Mouse (Mus musculus) MEL (cell line): Measurements from ENCODE around the gene Batf3. TPM values are rescaled to one million over a fixed set of nuclear protein-coding genes. Genes with fewer than 3 reads are reported as not detected.

Experiments used
- DNase-seq: peaks from one replicate; pipeline ENCODE4 v3.0.0; 2011; ENCODE audit warnings: low read depth, low spot score
- H3K27ac ChIP-seq: 2 replicates; pipeline ENCODE4 v1.5.1; 2012; ENCODE audit warnings: low read depth, mild to moderate bottlenecking, control low read depth, low read length, moderate library complexity; ENCODE audit not compliant: control insufficient read depth
- H3K27me3 ChIP-seq, 2 experiments: fragments of 150-350 bp in 1 of 2; sonication (generic) in 1 of 2; 2 replicates each; pipeline ENCODE4 v1.6.1; 2012; ENCODE audit warnings: low read length in 2 of 2, mild to moderate bottlenecking in 2 of 2, improper control_type of control experiment in 1 of 2, moderate library complexity in 1 of 2; ENCODE audit not compliant: insufficient read depth in 2 of 2, control insufficient read depth in 1 of 2
- H3K36me3 ChIP-seq, 2 experiments: 2 replicates each; pipeline ENCODE4 v1.6.1; 2012 to 2014; ENCODE audit warnings: low read length in 2 of 2, improper control_type of control experiment in 1 of 2, inconsistent platforms in 1 of 2, mild to moderate bottlenecking in 1 of 2; ENCODE audit not compliant: insufficient read depth in 2 of 2, control insufficient read depth in 1 of 2
- H3K4me1 ChIP-seq, 2 experiments: fragments of 150-350 bp in 1 of 2; sonication (generic) in 1 of 2; 2 replicates each; pipeline ENCODE4 v1.6.1; 2012; ENCODE audit warnings: low read length in 2 of 2, improper control_type of control experiment in 1 of 2, mild to moderate bottlenecking in 1 of 2; ENCODE audit not compliant: insufficient read depth in 2 of 2, control insufficient read depth in 1 of 2
- H3K4me3 ChIP-seq, 2 experiments: fragments of 150-350 bp in 1 of 2; sonication (generic) in 1 of 2; 2 replicates each; pipeline ENCODE4 v1.5.1; 2012; ENCODE audit warnings: low read depth in 2 of 2, low read length in 2 of 2, mild to moderate bottlenecking in 2 of 2, moderate library complexity in 2 of 2, control low read depth in 1 of 2, improper control_type of control experiment in 1 of 2; ENCODE audit not compliant: control insufficient read depth in 1 of 2, insufficient read depth in 1 of 2
- H3K79me2 ChIP-seq: 2 replicates; pipeline ENCODE4 v1.6.1; 2012; ENCODE audit warnings: mild to moderate bottlenecking, low read length, moderate library complexity; ENCODE audit not compliant: control insufficient read depth, poor library complexity, insufficient read depth
- H3K9ac ChIP-seq: 2 replicates; pipeline ENCODE4 v1.6.1; 2012; ENCODE audit warnings: low read depth, mild to moderate bottlenecking, control low read depth, low read length, moderate library complexity; ENCODE audit not compliant: control insufficient read depth, poor library complexity, severe bottlenecking
- H3K9me3 ChIP-seq: fragments of 150-350 bp; sonication (generic); replicated peaks from 2 replicates; pipeline ENCODE4 v1.6.1; 2012; ENCODE audit warnings: mild to moderate bottlenecking, low read length, improper control_type of control experiment, moderate library complexity; ENCODE audit not compliant: insufficient read depth
- BHLHE40 ChIP-seq: IDR thresholded peaks from 2 replicates; pipeline ENCODE4 v1.6.1; 2012; ENCODE audit warnings: low read depth, mild to moderate bottlenecking, inconsistent platforms, low read length, improper control_type of control experiment, borderline replicate concordance
- CHD2 ChIP-seq: IDR thresholded peaks from 2 replicates; pipeline ENCODE4 v1.6.1; 2011; ENCODE audit warnings: low read length, improper control_type of control experiment
- E2F4 ChIP-seq: IDR thresholded peaks from 2 replicates; pipeline ENCODE4 v1.6.1; 2011; ENCODE audit warnings: low read depth, low read length, improper control_type of control experiment, borderline replicate concordance
- ELF1 ChIP-seq: IDR thresholded peaks from 2 replicates; pipeline ENCODE4 v1.6.1; 2014; ENCODE audit warnings: low read depth, mild to moderate bottlenecking, inconsistent platforms, low read length, improper control_type of control experiment, moderate library complexity
- EP300 ChIP-seq, 2 experiments: IDR thresholded peaks; 2 replicates each; pipeline ENCODE4 v1.6.1; 2011; ENCODE audit warnings: improper control_type of control experiment in 2 of 2, low read length in 2 of 2, low read depth in 1 of 2, mild to moderate bottlenecking in 1 of 2
- ETS1 ChIP-seq: IDR thresholded peaks from 2 replicates; pipeline ENCODE4 v1.6.1; 2012; ENCODE audit warnings: low read depth, mild to moderate bottlenecking, inconsistent platforms, low read length, improper control_type of control experiment, moderate library complexity
- GABPA ChIP-seq: IDR thresholded peaks from 2 replicates; pipeline ENCODE4 v1.6.1; 2012; ENCODE audit warnings: low read depth, mild to moderate bottlenecking, inconsistent platforms, low read length, improper control_type of control experiment, moderate library complexity
- GATA1 ChIP-seq: IDR thresholded peaks from 2 replicates; pipeline ENCODE4 v1.6.1; 2011; ENCODE audit warnings: low read depth, low read length, improper control_type of control experiment
- HCFC1 ChIP-seq: IDR thresholded peaks from 2 replicates; pipeline ENCODE4 v1.6.1; 2012; ENCODE audit warnings: low read depth, mild to moderate bottlenecking, inconsistent platforms, low read length, improper control_type of control experiment, moderate library complexity
- KAT2A ChIP-seq: conservative IDR thresholded peaks from 2 replicates; pipeline ENCODE4 v1.6.1; 2012; ENCODE audit warnings: low read depth, low read length, improper control_type of control experiment, inconsistent platforms
- MAX ChIP-seq: IDR thresholded peaks from 2 replicates; pipeline ENCODE4 v1.6.1; 2011; ENCODE audit warnings: low read length, improper control_type of control experiment
- MAZ ChIP-seq: IDR thresholded peaks from 2 replicates; pipeline ENCODE4 v1.6.1; 2012; ENCODE audit warnings: low read depth, mild to moderate bottlenecking, inconsistent platforms, low read length, improper control_type of control experiment
- MXI1 ChIP-seq: IDR thresholded peaks from 2 replicates; pipeline ENCODE4 v1.6.1; 2011; ENCODE audit warnings: mild to moderate bottlenecking, low read depth, low read length, improper control_type of control experiment
- NELFE ChIP-seq: IDR thresholded peaks from 2 replicates; pipeline ENCODE4 v1.6.1; 2011; ENCODE audit warnings: low read depth, low read length, improper control_type of control experiment
- POLR2A ChIP-seq, 2 experiments: IDR thresholded peaks; 2 replicates each; pipeline ENCODE4 v1.6.1; 2011 to 2012; ENCODE audit warnings: low read length in 2 of 2, mild to moderate bottlenecking in 2 of 2, control low read depth in 1 of 2, improper control_type of control experiment in 1 of 2, low read depth in 1 of 2, moderate library complexity in 1 of 2; ENCODE audit not compliant: control insufficient read depth in 1 of 2, insufficient read depth in 1 of 2, poor library complexity in 1 of 2
- POLR2AphosphoS2 ChIP-seq: IDR thresholded peaks from 2 replicates; pipeline ENCODE4 v1.6.1; 2011; ENCODE audit warnings: low read length, improper control_type of control experiment
- RCOR1 ChIP-seq: IDR thresholded peaks from 2 replicates; pipeline ENCODE4 v1.6.1; 2012; ENCODE audit warnings: low read depth, mild to moderate bottlenecking, inconsistent platforms, low read length, improper control_type of control experiment
- SIN3A ChIP-seq: IDR thresholded peaks from 2 replicates; pipeline ENCODE4 v1.6.1; 2012; ENCODE audit warnings: low read length, improper control_type of control experiment, inconsistent platforms
- TAL1 ChIP-seq: IDR thresholded peaks from 2 replicates; pipeline ENCODE4 v1.6.1; 2012; ENCODE audit warnings: mild to moderate bottlenecking, inconsistent platforms, low read length, moderate library complexity, mixed read lengths
- TBP ChIP-seq: IDR thresholded peaks from 2 replicates; pipeline ENCODE4 v1.8.0; 2011; ENCODE audit warnings: low read depth, low read length, improper control_type of control experiment
- TCF12 ChIP-seq: IDR thresholded peaks from 2 replicates; pipeline ENCODE4 v1.6.1; 2014; ENCODE audit warnings: low read depth, mild to moderate bottlenecking, inconsistent platforms, low read length, improper control_type of control experiment, moderate library complexity
- USF1 ChIP-seq: IDR thresholded peaks from 2 replicates; pipeline ENCODE4 v1.6.1; 2014; ENCODE audit warnings: low read depth, mild to moderate bottlenecking, inconsistent platforms, low read length, improper control_type of control experiment, moderate library complexity
- polyA plus RNA-seq, 2 experiments: library from polyadenylated mRNA; stranded (reverse) in 1 of 2; unstranded in 1 of 2; fragments of >175 nt in 1 of 2; fragments of >200 nt in 1 of 2; gene quantifications; 2 replicates each; pipeline versions ENCODE4 v1.2.1 to v1.2.4; 2012; ENCODE audit warnings: low replicate concordance in 2 of 2, low read depth in 1 of 2; ENCODE audit not compliant: insufficient read length in 2 of 2, insufficient read depth in 1 of 2, missing spikeins in 1 of 2
- total RNA-seq: library from RNA; depleted of rRNA; stranded (reverse); fragments of 300-350 nt; gene quantifications from 2 replicates; pipeline ENCODE4 v1.2.3, GENCODE M21; 2012

The Batf3 gene
- total and polyA plus RNA-seq, 3 experiments = 1.5 to 2.4 TPM; not detected in 1

DNA sequence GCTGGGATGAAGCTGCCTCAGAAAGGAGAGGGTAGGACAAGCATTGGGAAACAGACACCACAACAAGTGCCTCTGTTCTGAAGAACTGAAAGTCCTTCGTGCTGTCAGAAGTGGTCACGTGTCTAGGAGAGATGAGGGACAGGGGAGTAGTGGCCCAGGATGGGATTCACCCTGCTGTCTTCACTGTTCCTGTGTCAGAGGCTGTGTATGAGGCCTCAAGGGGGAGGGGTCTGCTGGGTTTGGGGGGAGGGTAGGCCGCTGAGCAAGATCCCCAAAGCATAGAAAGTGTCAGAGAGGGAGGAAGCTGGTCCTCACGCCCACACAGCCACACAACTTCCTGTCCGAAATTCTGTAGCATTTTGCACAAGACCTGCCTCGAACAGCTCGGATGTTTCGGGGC is 13.5 kb downstream of the Batf3 start:
- peaks cover 0 to 11% of the 10 kb centered on the region in 2 experiments; a peak in 2 of 4 replicates for H3K36me3 ChIP-seq
- TF ChIP-seq E2F4 (no peak), ELF1 (no peak), KAT2A (no peak), USF1 (peak; percentile 66)
- TF ChIP-seq, all 39 proteins: peak for 1
- H3K79me2 ChIP-seq = no peaks in the 10 kb centered on the region
- peak; percentile 40 for DNase-seq
- H3K27me3 ChIP-seq = no peaks in the 10 kb centered on the region
- peak overlapping the region; percentile 12; the same call in 1 of the 2 replicates for H3K27ac ChIP-seq
- H3K4me3 ChIP-seq = peak overlapping the region in 1 of 2 experiments; percentile 34; a peak in 2 of 4 replicates
- H3K4me1 ChIP-seq = peaks cover 3 to 20% of the 10 kb centered on the region in 2 experiments
- H3K9me3 ChIP-seq = no peaks in the 10 kb centered on the region
- H3K9ac ChIP-seq = peak overlapping the region; percentile 48

DNA sequence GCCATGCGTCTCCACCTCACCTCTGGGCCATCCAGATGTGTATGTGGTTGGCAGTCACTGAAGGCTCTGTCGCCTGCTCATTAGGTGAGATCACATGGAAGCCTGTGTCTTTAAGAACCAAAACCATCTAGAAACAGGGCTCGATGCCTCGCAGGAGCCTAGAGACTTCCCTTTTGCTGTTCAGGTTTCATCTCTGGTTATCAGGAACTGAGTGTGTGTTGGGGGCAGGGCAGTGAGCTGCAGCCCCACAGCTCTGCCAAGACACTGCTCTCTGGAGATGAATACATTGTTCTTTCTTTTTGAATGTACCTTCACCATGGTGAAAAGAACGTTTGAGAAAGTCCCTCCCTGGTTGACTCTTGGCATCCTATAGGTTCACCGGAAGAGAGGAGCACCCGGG is 17.2 kb downstream of the Batf3 start:
- H3K4me1 ChIP-seq = peaks cover 3 to 29% of the 10 kb centered on the region in 2 experiments
- no peaks in the 10 kb centered on the region; a peak in 1 of 4 replicates for H3K27me3 ChIP-seq
- H3K9me3 ChIP-seq = no peaks in the 10 kb centered on the region
- DNase-seq = peak; percentile 84
- H3K4me3 ChIP-seq = no peak overlapping the region; a peak in 1 of 4 replicates
- H3K27ac ChIP-seq = peak overlapping the region; percentile 37
- 0 out of 2 replicates have a peak, but pooled peaks have one; percentile 17 for TF ChIP-seq TBP
- peak; percentile 82 for TF ChIP-seq RCOR1
- 0 out of 2 replicates have a peak, but pooled peaks have one; percentile 63 for TF ChIP-seq ELF1
- no peak for TF ChIP-seq POLR2A (IDR thresholded peaks at IDR 0.05; ENCODE audit: control insufficient read depth in 1 of 2, insufficient read depth in 1 of 2, low read depth in 1 of 2, low read length in 2 of 2, poor library complexity in 1 of 2)
- TF ChIP-seq BHLHE40 = peak; percentile 62; the same call in 1 of the 2 replicates
- peak; percentile 46; the same call in 1 of the 2 replicates for TF ChIP-seq HCFC1
- peak; percentile 47 for TF ChIP-seq ETS1
- peak; percentile 74 to 84 for TF ChIP-seq EP300 (IDR thresholded peaks at IDR 0.05; ENCODE audit: low read depth in 1 of 2, low read length in 2 of 2)
- TF ChIP-seq MAZ = no peak
- peak; percentile 69 for TF ChIP-seq GATA1
- TF ChIP-seq POLR2AphosphoS2 = no peak
- no peak for TF ChIP-seq MXI1
- peak; percentile 66 for TF ChIP-seq TCF12
- TF ChIP-seq MAX = peak; percentile 57
- TF ChIP-seq CHD2 = peak; percentile 83
- no peak for TF ChIP-seq GABPA
- no peak for TF ChIP-seq TAL1
- peak; percentile 55 for TF ChIP-seq SIN3A
- TF ChIP-seq NELFE = no peak
- H3K36me3 ChIP-seq = peaks cover 0 to 13% of the 10 kb centered on the region in 2 experiments; a peak in 2 of 4 replicates
- H3K79me2 ChIP-seq = no peaks in the 10 kb centered on the region
- H3K9ac ChIP-seq = peak overlapping the region; percentile 39; the same call in 1 of the 2 replicates
